Mouse (Mus musculus): ENCODE results near the gene Fat3. TPM values are rescaled to one million over a fixed set of nuclear protein-coding genes. Genes with fewer than 3 reads are reported as not detected.

The Fat3 gene
- polyA plus RNA-seq, 1 experiment from 2014 or later: 0.44 TPM

- WGBS: 79% methylated on average over 2 of the region's 2 CpGs
- ATAC-seq (ENCODE audit: borderline replicate concordance, extremely low read depth, low FRiP score, low TSS enrichment): no peak
- no peak overlapping the region for H3K4me2 ChIP-seq
- no peak overlapping the region for H3K4me3 ChIP-seq
- no peak overlapping the region for H3K9ac ChIP-seq
- no peaks in the 10 kb centered on the region for H3K36me3 ChIP-seq
- no peaks in the 10 kb centered on the region for H3K9me3 ChIP-seq
- no peaks in the 10 kb centered on the region for H3K27me3 ChIP-seq
- H3K27ac ChIP-seq: no peak overlapping the region
- H3K4me1 ChIP-seq: no peaks in the 10 kb centered on the region
These were observed 402.5 kb downstream of the Fat3 start for GRCm38 (mm10) chr9:16098553-16098952.

DNA sequence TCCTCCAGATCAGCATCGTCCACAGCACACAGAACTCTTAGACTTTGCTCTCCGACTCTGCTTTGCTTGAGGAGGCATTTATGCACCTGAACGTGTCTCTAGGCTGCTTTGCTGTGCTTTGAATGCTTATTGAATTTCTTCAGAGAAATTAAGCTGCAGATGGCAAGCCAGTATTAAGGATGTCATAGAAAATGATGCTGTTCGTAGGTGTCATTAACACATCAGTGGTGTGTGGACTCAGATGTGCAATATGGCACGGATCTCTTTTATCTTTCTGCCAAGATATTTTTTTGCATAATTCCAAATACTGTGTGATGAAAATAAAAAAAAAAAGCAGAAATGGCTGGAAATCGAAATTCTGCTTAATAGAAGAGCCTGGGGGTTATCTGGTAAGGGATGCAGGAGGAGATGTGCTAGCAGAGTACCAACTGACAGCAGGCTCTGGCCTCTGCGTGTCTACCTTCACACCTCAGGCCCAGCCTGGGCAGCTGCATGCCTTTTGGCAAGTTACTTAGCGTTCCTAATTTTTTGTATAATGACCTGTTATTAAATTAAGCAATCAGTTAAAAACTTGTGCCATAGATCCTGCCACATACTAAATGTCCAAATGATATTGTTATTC, 407.9 kb downstream of the Fat3 start:
- H3K27ac ChIP-seq: no peak overlapping the region
- H3K4me2 ChIP-seq: no peak overlapping the region
- no peaks in the 10 kb centered on the region for H3K36me3 ChIP-seq
- H3K9ac ChIP-seq: no peak overlapping the region
- H3K4me3 ChIP-seq: no peak overlapping the region
- no peak for ATAC-seq (ENCODE audit: borderline replicate concordance, extremely low read depth, low FRiP score, low TSS enrichment)
- no peaks in the 10 kb centered on the region for H3K9me3 ChIP-seq
- 68% methylated on average over 8 of the region's 8 CpGs for WGBS
- H3K4me1 ChIP-seq: no peaks in the 10 kb centered on the region
- no peaks in the 10 kb centered on the region for H3K27me3 ChIP-seq

DNA sequence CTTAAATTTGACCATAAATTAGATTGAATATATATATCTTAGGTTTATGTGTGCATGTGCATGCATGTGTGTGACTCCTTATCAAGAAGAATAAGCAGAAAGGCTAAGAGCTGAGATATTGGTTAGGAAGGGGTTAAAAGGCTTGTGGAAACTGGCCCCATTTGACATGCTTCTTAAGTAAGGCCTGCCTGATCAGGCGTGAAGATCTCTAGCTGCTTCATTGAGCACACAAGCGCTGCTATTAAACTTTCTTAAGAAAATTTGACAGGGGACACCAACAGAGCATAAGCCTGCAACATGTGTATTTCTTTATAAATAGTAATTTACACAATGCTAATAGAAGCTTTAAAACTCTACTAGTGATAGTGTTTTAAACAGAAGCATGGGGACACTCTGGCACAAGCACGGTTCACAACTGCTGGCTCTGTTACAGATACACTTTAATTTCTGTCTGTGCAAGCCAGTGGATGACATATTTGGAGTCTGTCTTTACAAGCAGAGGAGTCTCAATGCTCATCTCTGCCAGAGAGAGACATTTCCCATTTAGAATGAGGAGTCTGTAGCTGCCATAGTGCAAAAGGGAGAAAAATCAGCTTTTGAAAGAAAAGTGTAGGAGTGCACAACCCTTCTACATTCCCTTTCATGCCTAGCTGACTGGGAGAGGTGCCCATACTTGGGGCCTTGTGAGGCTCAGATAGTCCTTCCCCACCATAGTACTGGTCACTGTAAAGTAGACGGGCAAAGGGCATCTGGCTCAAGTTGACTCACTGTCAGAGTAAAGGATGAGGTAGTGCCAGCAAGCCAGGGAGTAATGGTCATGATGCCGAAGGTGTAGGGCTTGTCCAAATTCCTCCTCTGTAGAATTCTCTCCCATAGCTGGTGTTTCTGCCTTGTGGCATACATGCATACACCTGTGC, 408.8 kb downstream of the Fat3 start:
- no peak for ATAC-seq (ENCODE audit: borderline replicate concordance, extremely low read depth, low FRiP score, low TSS enrichment)
- Histone ChIP-seq H3K36me3 (no peaks in the 10 kb centered on the region), H3K27ac (no peak overlapping the region), H3K9ac (no peak overlapping the region), H3K4me1 (no peaks in the 10 kb centered on the region), H3K9me3 (no peaks in the 10 kb centered on the region), H3K4me2 (no peak overlapping the region), H3K4me3 (no peak overlapping the region), H3K27me3 (no peaks in the 10 kb centered on the region)
- WGBS: 54% methylated on average over 5 of the region's 5 CpGs

GRCm38 (mm10) chr9:16079292-16079691, 421.8 kb downstream of the Fat3 start:
- ATAC-seq (ENCODE audit: borderline replicate concordance, extremely low read depth, low FRiP score, low TSS enrichment): no peak
- no peak overlapping the region for H3K27ac ChIP-seq
- no peaks in the 10 kb centered on the region for H3K27me3 ChIP-seq
- no peak overlapping the region for H3K4me2 ChIP-seq
- no peaks in the 10 kb centered on the region for H3K4me1 ChIP-seq
- no peaks in the 10 kb centered on the region for H3K36me3 ChIP-seq
- 30% methylated on average over 2 of the region's 2 CpGs for WGBS
- H3K9ac ChIP-seq: no peak overlapping the region
- no peak overlapping the region for H3K4me3 ChIP-seq
- H3K9me3 ChIP-seq: no peaks in the 10 kb centered on the region

- Histone ChIP-seq H3K9ac (no peak overlapping the region), H3K36me3 (no peaks in the 10 kb centered on the region), H3K4me1 (no peaks in the 10 kb centered on the region), H3K4me3 (no peak overlapping the region), H3K27me3 (no peaks in the 10 kb centered on the region), H3K9me3 (no peaks in the 10 kb centered on the region), H3K27ac (no peak overlapping the region), H3K4me2 (no peak overlapping the region)
- 78% methylated on average over 2 of the region's 2 CpGs for WGBS
- ATAC-seq (ENCODE audit: borderline replicate concordance, extremely low read depth, low FRiP score, low TSS enrichment): no peak
These were observed 426.4 kb downstream of the Fat3 start for GRCm38 (mm10) chr9:16074664-16075063.

- 62% methylated on average over 6 of the region's 6 CpGs for WGBS
- H3K27me3 ChIP-seq: no peaks in the 10 kb centered on the region
- no peaks in the 10 kb centered on the region for H3K9me3 ChIP-seq
- H3K4me3 ChIP-seq: no peak overlapping the region
- no peak for ATAC-seq (ENCODE audit: borderline replicate concordance, extremely low read depth, low FRiP score, low TSS enrichment)
- H3K4me1 ChIP-seq: no peaks in the 10 kb centered on the region
- no peak overlapping the region for H3K27ac ChIP-seq
- H3K36me3 ChIP-seq: no peaks in the 10 kb centered on the region
- H3K9ac ChIP-seq: no peak overlapping the region
- no peak overlapping the region for H3K4me2 ChIP-seq
These were observed 427.0 kb downstream of the Fat3 start for GRCm38 (mm10) chr9:16074116-16074515.

GRCm38 (mm10) chr9:16063447-16063846, 437.6 kb downstream of the Fat3 start:
- Histone ChIP-seq H3K9me3 (no peaks in the 10 kb centered on the region), H3K4me3 (no peak overlapping the region), H3K27ac (no peak overlapping the region), H3K4me2 (no peak overlapping the region), H3K9ac (no peak overlapping the region), H3K27me3 (no peaks in the 10 kb centered on the region), H3K36me3 (no peaks in the 10 kb centered on the region), H3K4me1 (no peaks in the 10 kb centered on the region)
- 71% methylated on average over 4 of the region's 4 CpGs for whole genome bisulfite sequencing
- no peak for ATAC-seq (ENCODE audit: borderline replicate concordance, extremely low read depth, low FRiP score, low TSS enrichment)

DNA sequence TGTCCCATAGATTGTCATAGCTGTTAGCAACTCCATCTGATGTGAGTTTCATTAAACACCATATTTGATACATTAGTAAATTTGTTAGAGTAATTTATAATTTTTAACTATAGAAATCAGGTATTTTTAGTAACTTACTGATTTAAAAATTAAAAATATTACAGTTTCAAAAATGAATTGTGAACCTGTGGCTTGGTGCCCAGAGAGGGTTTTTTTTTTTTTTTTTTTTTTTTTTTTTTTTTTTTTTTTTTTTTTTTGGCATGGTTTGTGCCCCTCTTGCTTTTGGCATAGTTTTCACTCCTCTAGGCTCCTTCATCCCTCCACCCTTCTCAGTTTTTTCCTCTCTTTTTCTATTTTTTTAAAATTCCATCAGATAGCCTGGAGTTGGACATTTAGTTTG, 438.6 kb downstream of the Fat3 start:
- no peaks in the 10 kb centered on the region for H3K9me3 ChIP-seq
- H3K9ac ChIP-seq: no peak overlapping the region
- H3K4me2 ChIP-seq: no peak overlapping the region
- no peak overlapping the region for H3K27ac ChIP-seq
- no peaks in the 10 kb centered on the region for H3K36me3 ChIP-seq
- no peak for ATAC-seq (ENCODE audit: borderline replicate concordance, extremely low read depth, low FRiP score, low TSS enrichment)
- no peak overlapping the region for H3K4me3 ChIP-seq
- H3K27me3 ChIP-seq: no peaks in the 10 kb centered on the region
- H3K4me1 ChIP-seq: no peaks in the 10 kb centered on the region

DNA sequence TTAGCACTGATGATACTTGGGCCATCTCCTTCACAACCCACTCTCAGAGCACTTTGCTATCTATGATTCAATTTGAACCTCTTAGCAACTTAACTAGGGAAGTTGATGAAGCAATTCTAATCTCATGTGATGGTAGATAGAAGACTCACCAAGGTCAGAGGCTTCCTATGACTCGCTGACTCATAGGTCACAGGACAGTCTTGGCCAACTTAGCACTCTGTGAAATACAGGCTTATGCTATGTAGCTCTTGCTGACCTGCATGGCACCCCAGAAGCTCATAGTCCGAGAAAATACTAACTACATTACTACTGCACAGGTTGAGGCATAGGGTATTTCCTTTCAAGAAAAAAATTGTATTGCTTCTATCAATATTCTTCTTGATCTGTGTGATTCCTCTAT, 454.4 kb downstream of the Fat3 start:
- Histone ChIP-seq H3K4me3 (no peak overlapping the region), H3K27ac (no peak overlapping the region), H3K9ac (no peak overlapping the region), H3K4me1 (no peaks in the 10 kb centered on the region), H3K9me3 (no peaks in the 10 kb centered on the region), H3K36me3 (no peaks in the 10 kb centered on the region), H3K27me3 (no peaks in the 10 kb centered on the region), H3K4me2 (no peak overlapping the region)
- ATAC-seq (ENCODE audit: borderline replicate concordance, extremely low read depth, low FRiP score, low TSS enrichment): no peak
- 73% methylated on average over 2 of the region's 2 CpGs for WGBS

- Histone ChIP-seq H3K9me3 (no peaks in the 10 kb centered on the region), H3K4me3 (no peak overlapping the region), H3K27ac (no peak overlapping the region), H3K4me1 (no peaks in the 10 kb centered on the region), H3K4me2 (no peak overlapping the region), H3K36me3 (no peaks in the 10 kb centered on the region), H3K27me3 (no peaks in the 10 kb centered on the region), H3K9ac (no peak overlapping the region)
- WGBS: 59% methylated on average over 3 of the region's 3 CpGs
- no peak for ATAC-seq (ENCODE audit: borderline replicate concordance, extremely low read depth, low FRiP score, low TSS enrichment)
These were observed 463.7 kb downstream of the Fat3 start for GRCm38 (mm10) chr9:16037375-16037774.

DNA sequence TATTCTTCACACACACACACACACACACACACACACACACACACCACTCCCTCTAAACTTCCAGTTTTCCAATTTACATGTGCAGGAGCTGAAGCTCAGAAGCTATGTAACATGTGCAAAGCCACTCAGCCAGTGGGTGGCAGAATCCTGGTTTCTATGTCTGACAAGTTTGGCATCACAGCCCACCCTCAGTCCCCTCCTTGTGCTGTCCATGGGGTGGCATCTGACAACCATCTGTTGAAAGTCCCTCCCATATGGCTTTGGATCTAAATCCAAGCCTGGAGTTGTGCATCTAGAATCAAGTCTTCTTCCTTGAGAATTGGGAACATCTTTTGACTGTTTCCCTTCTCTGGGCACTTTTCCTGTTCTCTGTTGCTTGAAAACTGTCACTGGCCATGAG, 464.7 kb downstream of the Fat3 start:
- H3K4me1 ChIP-seq: no peaks in the 10 kb centered on the region
- no peak overlapping the region for H3K4me3 ChIP-seq
- H3K27ac ChIP-seq: no peak overlapping the region
- no peak for ATAC-seq (ENCODE audit: borderline replicate concordance, extremely low read depth, low FRiP score, low TSS enrichment)
- no peaks in the 10 kb centered on the region for H3K27me3 ChIP-seq
- no peak overlapping the region for H3K9ac ChIP-seq
- no peaks in the 10 kb centered on the region for H3K36me3 ChIP-seq
- no peaks in the 10 kb centered on the region for H3K9me3 ChIP-seq
- no peak overlapping the region for H3K4me2 ChIP-seq

GRCm38 (mm10) chr9:16029715-16030285, 471.3 kb downstream of the Fat3 start:
- no peaks in the 10 kb centered on the region for H3K36me3 ChIP-seq
- no peaks in the 10 kb centered on the region for H3K4me1 ChIP-seq
- H3K9me3 ChIP-seq: no peaks in the 10 kb centered on the region
- WGBS: 83% methylated on average over 11 of the region's 11 CpGs
- no peak overlapping the region for H3K9ac ChIP-seq
- H3K4me2 ChIP-seq: no peak overlapping the region
- H3K4me3 ChIP-seq: no peak overlapping the region
- no peaks in the 10 kb centered on the region for H3K27me3 ChIP-seq
- H3K27ac ChIP-seq: no peak overlapping the region
- no peak for ATAC-seq (ENCODE audit: borderline replicate concordance, extremely low read depth, low FRiP score, low TSS enrichment)
